Mouse (Mus musculus): ENCODE results near the gene Rab3gap1. TPM values are rescaled to one million over a fixed set of nuclear protein-coding genes. Genes with fewer than 3 reads are reported as not detected.
"Not testable (repeated sequence)": the region's sequence is repeated elsewhere in the genome, so short reads cannot be mapped to it uniquely, and the experiment has no call there.

Rab3gap1 gene
- total RNA-seq, 2 experiments from 2014 or later = 75.8 to 83.6 TPM

GRCm38 (mm10) chr1:127934322-127934721 lies 65.7 kb downstream of the Rab3gap1 start:
- H3K27ac ChIP-seq = peak overlapping the region; percentile 81
- no peak for TF ChIP-seq CTCF (IDR thresholded peaks at IDR 0.05)
- no peak for DNase-seq (ENCODE audit: extremely low spot score in 1 of 2, low spot score in 2 of 2)
- H3K4me3 ChIP-seq = no peak overlapping the region
- intact Hi-C loops (cut with DNase I) = loop anchor here (1.0 kb wide), 1 partner anchor 143 kb away; no protein-coding TSS in a partner anchor

- intact Hi-C loops (cut with DNase I) = loop anchor here (2.0 to 5.0 kb wide), 2 partner anchors 94 to 205 kb away; no protein-coding TSS in a partner anchor
- DNase-seq (ENCODE audit: extremely low spot score in 1 of 2, low spot score in 2 of 2) = no peak
- no peak; the same call in none of the 2 replicates for TF ChIP-seq CTCF (IDR thresholded peaks at IDR 0.05)
- Histone ChIP-seq H3K27ac (peak overlapping the region; percentile 76), H3K4me3 (no peak overlapping the region)
Observed at GRCm38 (mm10) chr1:127937277-127937676, 68.7 kb downstream of the Rab3gap1 start.

DNA sequence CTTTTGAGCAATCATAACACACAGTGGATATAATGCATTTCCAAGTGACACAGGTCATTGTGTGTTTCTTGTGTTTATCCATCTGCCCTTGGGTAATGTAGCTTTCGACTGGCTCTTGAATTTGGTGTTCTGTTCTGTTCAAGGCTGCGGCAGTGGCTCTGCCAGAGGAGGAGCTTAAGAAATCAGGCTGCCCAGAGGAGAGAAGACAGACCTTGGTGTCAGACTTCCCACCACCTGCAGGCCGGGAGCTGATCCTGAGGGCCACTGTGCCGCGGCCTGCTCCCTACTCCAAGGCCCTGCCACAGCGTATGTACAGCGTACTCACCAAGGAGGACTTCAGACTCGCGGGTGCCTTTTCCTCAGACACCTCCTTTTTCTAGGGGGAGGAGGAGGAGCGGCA lies 73.7 kb downstream of the Rab3gap1 start:
- no peak overlapping the region for H3K4me3 ChIP-seq
- no peak for TF ChIP-seq CTCF (IDR thresholded peaks at IDR 0.05)
- no peak for DNase-seq (ENCODE audit: extremely low spot score in 1 of 2, low spot score in 2 of 2)
- H3K27ac ChIP-seq = peak overlapping the region; percentile 75
- intact Hi-C loops (cut with DNase I) = no loop called here

DNA sequence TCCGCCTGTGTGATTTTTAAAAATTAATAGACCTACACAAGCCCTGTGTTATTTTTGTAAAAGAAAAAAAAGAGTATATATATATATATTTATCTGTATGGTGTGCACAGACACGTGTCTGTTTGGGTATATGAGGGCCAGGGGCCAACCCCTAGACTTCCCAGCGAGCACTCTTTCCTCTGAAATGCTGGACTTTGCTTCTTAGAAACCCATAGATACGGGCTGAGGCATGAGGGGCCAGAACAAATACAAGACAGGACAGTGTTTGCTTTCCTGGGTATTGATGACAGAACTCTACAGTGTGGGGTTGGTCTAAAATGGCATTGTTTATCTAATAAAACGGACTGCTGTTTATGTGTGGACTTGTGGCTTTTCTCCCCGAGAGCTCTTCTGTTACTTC lies 74.9 kb downstream of the Rab3gap1 start:
- no peak for TF ChIP-seq CTCF (IDR thresholded peaks at IDR 0.05)
- H3K4me3 ChIP-seq = no peak overlapping the region
- intact Hi-C loops (cut with DNase I) = no loop called here
- peak overlapping the region; percentile 11; the same call in 1 of the 2 replicates for H3K27ac ChIP-seq
- DNase-seq (ENCODE audit: extremely low spot score in 1 of 2, low spot score in 2 of 2) = no peak

DNA sequence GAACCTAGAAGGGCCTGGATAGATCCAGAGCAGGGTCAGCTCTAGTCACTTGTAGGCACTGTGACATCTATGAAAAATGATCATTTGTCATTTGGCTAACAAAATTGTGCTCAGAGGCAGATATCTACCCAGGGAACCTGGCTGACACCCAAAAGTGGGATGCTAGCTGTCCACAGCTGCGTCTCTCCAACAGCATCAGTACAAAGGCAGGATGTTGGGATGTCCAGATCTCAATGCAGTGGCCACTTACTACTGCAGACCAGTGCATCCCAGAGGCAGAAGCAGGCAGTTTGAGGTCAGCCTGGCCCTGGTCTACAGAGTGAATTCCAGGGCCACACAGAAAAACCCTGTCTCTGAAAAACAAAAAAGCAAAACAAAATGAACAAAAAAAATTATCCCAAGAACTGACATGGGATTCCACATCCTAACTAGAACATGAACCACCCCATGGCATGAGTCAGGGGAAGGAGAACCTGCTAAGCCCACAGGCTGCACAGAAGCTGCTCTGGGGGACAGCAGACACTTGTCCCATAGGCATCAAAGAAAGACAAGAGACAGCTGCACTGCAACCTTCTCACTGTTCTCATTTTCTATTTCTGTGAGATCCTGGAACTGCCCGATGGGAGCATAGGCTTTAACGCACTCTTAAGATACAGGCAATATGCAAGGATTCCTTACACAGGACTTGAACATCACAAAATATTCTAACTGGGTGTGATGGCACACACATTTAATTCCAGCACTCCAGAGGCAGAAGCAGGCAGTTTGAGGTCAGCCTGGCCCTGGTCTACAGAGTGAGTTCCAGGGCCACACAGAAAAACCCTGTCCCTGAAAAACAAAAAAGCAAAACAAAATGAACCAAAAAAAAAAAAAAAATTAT lies 77.4 kb downstream of the Rab3gap1 start:
- no peak overlapping the region for H3K4me3 ChIP-seq
- intact Hi-C loops (cut with DNase I) = loop anchor here (2.0 kb wide), 2 partner anchors 29 to 131 kb away; no protein-coding TSS in a partner anchor
- no peak for DNase-seq (ENCODE audit: extremely low spot score in 1 of 2, low spot score in 2 of 2)
- no peak for TF ChIP-seq CTCF (IDR thresholded peaks at IDR 0.05)
- peak overlapping the region; percentile 80 for H3K27ac ChIP-seq

DNA sequence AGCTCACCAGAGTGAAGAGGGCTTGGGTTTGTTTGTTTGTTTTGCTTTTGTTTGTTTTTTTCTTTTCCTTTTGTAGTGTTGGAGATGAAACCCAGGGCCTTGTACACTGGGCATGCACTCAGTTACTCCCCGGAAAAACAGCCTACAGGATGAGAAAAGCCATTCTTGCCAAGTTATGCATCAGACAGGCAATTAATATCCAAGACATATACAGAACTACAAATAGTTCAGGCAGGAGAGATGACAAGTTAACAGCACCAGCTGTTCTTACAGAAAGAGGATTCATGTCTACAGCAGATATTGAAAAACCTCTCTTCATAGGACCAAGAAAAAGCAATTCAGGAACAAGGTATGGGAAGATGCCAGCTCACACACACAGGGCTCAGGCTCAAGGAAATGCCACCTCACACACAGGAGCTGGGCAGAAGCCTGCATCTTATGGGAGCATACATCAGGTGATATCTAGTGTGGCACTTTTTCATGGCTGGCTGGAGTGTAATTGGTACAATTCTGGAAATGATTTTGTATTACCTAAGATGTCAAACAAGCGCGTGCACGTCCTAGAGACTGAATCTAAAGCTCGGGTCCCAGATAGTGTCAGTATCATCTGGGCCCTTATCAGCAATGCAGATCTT lies 78.2 kb downstream of the Rab3gap1 start:
- intact Hi-C loops (cut with DNase I) = loop anchor here (2.0 kb wide), 2 partner anchors 28 to 130 kb away; no protein-coding TSS in a partner anchor

GRCm38 (mm10) chr1:127948748-127949147 lies 80.2 kb downstream of the Rab3gap1 start:
- intact Hi-C loops (cut with DNase I) = no loop called here
- no peak for TF ChIP-seq CTCF (IDR thresholded peaks at IDR 0.05)
- peak overlapping the region; percentile 56; the same call in 1 of the 2 replicates for H3K27ac ChIP-seq

More for the DNA sequence above, 78.2 kb downstream of the Rab3gap1 start:
- no peak for TF ChIP-seq CTCF (IDR thresholded peaks at IDR 0.05)
- DNase-seq (ENCODE audit: extremely low spot score in 1 of 2, low spot score in 2 of 2) = no peak
- peak overlapping the region; percentile 80 for H3K27ac ChIP-seq
- no peak overlapping the region for H3K4me3 ChIP-seq

DNA sequence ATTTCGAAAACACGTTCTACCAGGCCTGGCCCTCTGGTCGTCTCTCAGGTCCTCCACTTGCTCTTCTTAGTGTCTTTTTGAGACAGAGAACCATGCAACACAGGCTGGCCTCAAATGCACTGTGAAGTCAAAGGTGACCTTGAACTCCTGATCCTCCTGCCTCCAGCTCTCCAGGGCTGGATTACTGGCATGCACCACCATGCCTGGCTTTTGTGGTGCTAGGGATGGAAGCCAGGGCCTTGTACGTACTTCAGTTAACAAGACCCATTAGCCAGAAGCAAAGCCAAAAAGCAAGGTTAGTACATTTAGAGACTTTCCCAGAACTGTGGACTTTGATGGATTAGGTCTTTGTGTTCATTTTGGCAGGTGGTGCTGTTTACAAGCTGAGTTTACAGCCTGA lies 83.7 kb downstream of the Rab3gap1 start:
- TF ChIP-seq CTCF (IDR thresholded peaks at IDR 0.05) = no peak
- intact Hi-C loops (cut with DNase I) = no loop called here
- H3K27ac ChIP-seq = no peak overlapping the region
- H3K4me3 ChIP-seq = no peak overlapping the region
- DNase-seq (ENCODE audit: extremely low spot score in 1 of 2, low spot score in 2 of 2) = no peak

More at GRCm38 (mm10) chr1:127948748-127949147, 80.2 kb downstream of the Rab3gap1 start:
- no peak overlapping the region for H3K4me3 ChIP-seq
- no peak for DNase-seq (ENCODE audit: extremely low spot score in 1 of 2, low spot score in 2 of 2)

GRCm38 (mm10) chr1:127954198-127954597 lies 85.6 kb downstream of the Rab3gap1 start:
- H3K27ac ChIP-seq = peak overlapping the region; percentile 69
- H3K4me3 ChIP-seq; DNase-seq (ENCODE audit: extremely low spot score in 1 of 2, low spot score in 2 of 2); intact Hi-C loops (cut with DNase I): not testable (repeated sequence)

GRCm38 (mm10) chr1:127954800-127955199 lies 86.2 kb downstream of the Rab3gap1 start:
- no peak for DNase-seq (ENCODE audit: extremely low spot score in 1 of 2, low spot score in 2 of 2)
- Histone ChIP-seq H3K27ac (peak overlapping the region; percentile 69), H3K4me3 (no peak overlapping the region)
- intact Hi-C loops (cut with DNase I) = no loop called here
- no peak for TF ChIP-seq CTCF (IDR thresholded peaks at IDR 0.05)

GRCm38 (mm10) chr1:127956524-127956923 lies 88.0 kb downstream of the Rab3gap1 start:
- intact Hi-C loops (cut with DNase I) = no loop called here
- TF ChIP-seq CTCF (IDR thresholded peaks at IDR 0.05) = no peak
- peak overlapping the region; percentile 69 for H3K27ac ChIP-seq
- no peak for DNase-seq (ENCODE audit: extremely low spot score in 1 of 2, low spot score in 2 of 2)
- no peak overlapping the region for H3K4me3 ChIP-seq

DNA sequence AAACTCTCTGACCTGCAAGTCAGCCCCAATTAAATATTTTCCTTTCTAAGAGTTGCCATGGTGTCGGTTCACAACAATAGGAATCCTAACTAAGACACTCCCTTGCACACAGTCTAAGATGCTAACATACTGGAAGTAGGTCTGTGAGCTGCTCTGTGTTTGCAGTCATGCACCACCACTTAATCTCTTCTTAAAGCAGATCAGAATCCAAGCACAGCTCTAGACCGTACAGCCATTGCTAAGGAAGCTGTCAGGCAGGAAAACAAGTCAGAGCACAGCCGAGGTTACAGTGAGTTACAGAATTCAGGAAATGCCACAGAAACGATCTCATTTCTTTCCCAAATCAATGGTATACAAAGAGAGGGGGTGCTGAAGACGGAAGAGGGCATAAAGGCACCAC lies 90.2 kb downstream of the Rab3gap1 start:
- TF ChIP-seq CTCF (IDR thresholded peaks at IDR 0.05) = no peak
- H3K4me3 ChIP-seq = no peak overlapping the region
- peak overlapping the region; percentile 86 for H3K27ac ChIP-seq
- no peak for DNase-seq (ENCODE audit: extremely low spot score in 1 of 2, low spot score in 2 of 2)
- intact Hi-C loops (cut with DNase I) = loop anchor here (2.0 kb wide), 1 partner anchor 16 kb away; no protein-coding TSS in a partner anchor

Data from left cerebral cortex, adult 2 months (tissue).